Mouse (Mus musculus) embryo, embryonic 11.5 days (tissue): ENCODE data around the gene Bik.

Experiments
- DNase-seq: peaks from one replicate; pipeline ENCODE4 v3.0.0-alpha.2; 2012; ENCODE audit warnings: low read depth, low spot score

Gene Bik

GRCm38 (mm10) chr15:83547144-83547543 lies 20.5 kb downstream of the Bik start:
- no peak for DNase-seq

GRCm38 (mm10) chr15:83550137-83550536 lies 23.5 kb downstream of the Bik start:
- no peak for DNase-seq

- DNase-seq = no peak
Measured at GRCm38 (mm10) chr15:83553831-83554230, 27.2 kb downstream of the Bik start.

GRCm38 (mm10) chr15:83555161-83555974 lies 28.7 kb downstream of the Bik start:
- DNase-seq = peak; percentile 84

GRCm38 (mm10) chr15:83560941-83561477 lies 34.3 kb downstream of the Bik start:
- no peak for DNase-seq

GRCm38 (mm10) chr15:83562626-83563270 lies 36.1 kb downstream of the Bik start:
- DNase-seq = no peak

GRCm38 (mm10) chr15:83563327-83563856 lies 36.7 kb downstream of the Bik start, which contains the start of the genes Tspo and Mcat:
TSS of gene Tspo (plus strand) at chr15:83563592.
TSS of gene Mcat (minus strand) at chr15:83563787.
- DNase-seq = no peak

GRCm38 (mm10) chr15:83563857-83564651 lies 37.4 kb downstream of the Bik start:
- DNase-seq = no peak

GRCm38 (mm10) chr15:83565434-83565833 lies 38.8 kb downstream of the Bik start:
- no peak for DNase-seq

- no peak for DNase-seq
Measured at GRCm38 (mm10) chr15:83566006-83566405, 39.3 kb downstream of the Bik start.

GRCm38 (mm10) chr15:83567728-83568127 lies 41.1 kb downstream of the Bik start:
- no peak for DNase-seq

- no peak for DNase-seq
Measured at GRCm38 (mm10) chr15:83568544-83568943, 41.9 kb downstream of the Bik start.

GRCm38 (mm10) chr15:83569682-83570081 lies 43.0 kb downstream of the Bik start:
- no peak for DNase-seq

GRCm38 (mm10) chr15:83570641-83571040 lies 44.0 kb downstream of the Bik start:
- no peak for DNase-seq

GRCm38 (mm10) chr15:83571636-83572035 lies 45.0 kb downstream of the Bik start:
- no peak for DNase-seq

- DNase-seq = no peak
Measured at GRCm38 (mm10) chr15:83572132-83572531, 45.5 kb downstream of the Bik start.

- no peak for DNase-seq
Measured at GRCm38 (mm10) chr15:83573606-83574005, 46.9 kb downstream of the Bik start.

GRCm38 (mm10) chr15:83574731-83575351 lies 48.2 kb downstream of the Bik start:
- DNase-seq = no peak

- no peak for DNase-seq
Measured at GRCm38 (mm10) chr15:83575543-83575942, 48.9 kb downstream of the Bik start.

- DNase-seq = no peak
Measured at GRCm38 (mm10) chr15:83576651-83577050, 50.0 kb downstream of the Bik start.

GRCm38 (mm10) chr15:83582931-83583330 lies 56.3 kb downstream of the Bik start:
- DNase-seq = no peak
